Mouse (Mus musculus): ENCODE results near the gene Dph1. TPM values are rescaled to one million over a fixed set of nuclear protein-coding genes. Genes with fewer than 3 reads are reported as not detected.

The Dph1 gene
- polyA plus RNA-seq, 1 experiment from 2014 or later = 14.0 TPM

DNA sequence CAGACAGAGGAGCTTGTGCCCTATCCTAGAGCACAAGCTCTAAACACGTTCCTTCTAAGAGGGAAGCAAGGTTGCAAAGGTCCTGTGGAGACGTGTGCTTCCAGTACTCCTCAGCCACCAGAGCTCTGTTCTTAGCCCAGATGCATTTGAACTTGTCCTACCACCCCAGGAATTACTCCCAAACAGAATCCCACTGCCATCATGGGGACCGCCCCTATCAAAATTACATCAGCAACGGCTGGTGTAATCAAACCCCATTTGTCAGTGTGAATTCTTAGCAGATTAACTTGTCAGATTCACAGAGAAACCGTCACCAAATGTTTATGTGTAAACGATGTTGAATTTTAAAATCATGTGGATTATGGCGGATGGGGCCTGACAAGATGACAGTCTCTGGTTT, 30.1 kb downstream of the Dph1 start:
- ATAC-seq = no peak
- H3K36me3 ChIP-seq (ENCODE audit: control insufficient read depth, insufficient read depth, low read length) = peaks cover 18% of the 10 kb centered on the region
- peaks cover 33% of the 10 kb centered on the region for H3K27me3 ChIP-seq (ENCODE audit: control insufficient read depth, insufficient read depth, low read depth, low read length)
- H3K27ac ChIP-seq (ENCODE audit: low read length) = no peak overlapping the region
- H3K4me3 ChIP-seq (ENCODE audit: low read depth, low read length) = no peak overlapping the region
- WGBS = 88% methylated on average over 7 of the region's 7 CpGs
- peaks cover 3% of the 10 kb centered on the region; the same call in 1 of the 2 replicates for H3K4me1 ChIP-seq (ENCODE audit: control insufficient read depth, insufficient read depth, low read length)
- H3K4me2 ChIP-seq (ENCODE audit: low read length) = no peak overlapping the region
- no peaks in the 10 kb centered on the region for H3K9me3 ChIP-seq (replicated peaks; ENCODE audit: control insufficient read depth, low read length, poor library complexity, severe bottlenecking)
- H3K9ac ChIP-seq (ENCODE audit: low read depth, low read length) = no peak overlapping the region

DNA sequence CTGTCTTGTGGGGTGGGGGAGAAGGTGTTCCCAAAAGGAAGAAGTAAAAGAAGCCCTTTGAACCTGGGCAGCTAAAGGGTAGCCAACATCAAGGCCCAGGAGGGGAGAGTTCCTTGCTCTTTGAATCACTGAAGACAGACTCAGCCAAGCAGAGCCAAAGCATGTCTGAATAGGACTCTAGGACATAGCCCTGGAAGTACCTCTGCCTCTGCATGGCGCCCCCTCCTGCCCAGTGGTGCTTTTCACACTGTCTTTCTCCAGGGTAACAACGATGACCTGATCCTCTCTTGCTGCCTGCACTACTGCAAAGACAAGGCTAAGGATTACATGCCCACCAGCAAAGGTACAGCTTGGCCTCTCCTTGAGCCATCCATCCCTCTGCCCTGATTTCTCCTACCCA, 31.5 kb downstream of the Dph1 start:
- Histone ChIP-seq H3K9ac (ENCODE audit: low read depth, low read length) (no peak overlapping the region), H3K4me1 (ENCODE audit: control insufficient read depth, insufficient read depth, low read length) (no peaks in the 10 kb centered on the region), H3K27me3 (ENCODE audit: control insufficient read depth, insufficient read depth, low read depth, low read length) (peaks cover 19% of the 10 kb centered on the region), H3K4me2 (ENCODE audit: low read length) (no peak overlapping the region), H3K27ac (ENCODE audit: low read length) (no peak overlapping the region), H3K4me3 (ENCODE audit: low read depth, low read length) (no peak overlapping the region), H3K36me3 (ENCODE audit: control insufficient read depth, insufficient read depth, low read length) (peaks cover 18% of the 10 kb centered on the region), H3K9me3 (replicated peaks; ENCODE audit: control insufficient read depth, low read length, poor library complexity, severe bottlenecking) (no peaks in the 10 kb centered on the region)
- 64% methylated on average over 2 of the region's 2 CpGs for WGBS
- ATAC-seq = no peak

DNA sequence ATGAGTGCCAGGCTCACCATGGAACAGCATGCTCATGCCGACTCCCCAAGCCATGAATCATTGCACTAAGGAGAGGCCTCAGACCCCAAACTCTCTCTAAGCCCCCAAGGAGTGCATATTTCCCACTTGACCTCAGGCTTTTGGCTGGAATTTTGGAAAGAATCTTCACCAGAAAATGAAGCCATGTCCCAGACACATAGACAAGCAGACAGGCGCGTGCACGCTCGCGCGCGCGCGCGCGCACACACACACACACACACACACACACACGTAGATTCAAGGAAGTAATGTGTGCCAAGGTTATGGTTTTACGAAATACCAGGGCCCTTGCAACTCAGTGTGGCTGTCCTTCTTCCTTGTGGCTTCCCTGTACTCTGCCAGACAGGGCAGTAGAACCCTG, 32.6 kb downstream of the Dph1 start:
- H3K9me3 ChIP-seq (replicated peaks; ENCODE audit: control insufficient read depth, low read length, poor library complexity, severe bottlenecking) = no peaks in the 10 kb centered on the region
- no peak for ATAC-seq
- peaks cover 16% of the 10 kb centered on the region for H3K36me3 ChIP-seq (ENCODE audit: control insufficient read depth, insufficient read depth, low read length)

DNA sequence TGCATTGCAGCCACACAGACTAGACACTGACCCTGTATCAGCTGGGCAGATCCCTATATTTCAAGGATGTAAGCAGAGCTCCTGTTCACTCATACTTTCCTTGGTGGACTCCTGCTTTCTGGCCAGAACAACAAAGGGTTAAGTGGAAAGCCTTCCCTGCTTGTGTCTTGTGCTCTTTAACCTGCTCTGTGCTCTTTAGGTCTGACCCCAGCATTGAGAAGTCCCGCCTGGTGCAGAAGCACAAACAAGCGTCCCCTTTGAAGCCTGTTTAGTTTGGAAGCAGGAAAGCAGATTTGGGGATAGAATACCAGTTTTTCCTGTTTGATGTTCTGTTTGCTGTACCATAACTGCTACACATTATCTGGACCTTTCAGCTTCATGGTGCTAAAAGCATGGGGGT, 33.1 kb downstream of the Dph1 start:
- H3K27me3 ChIP-seq (ENCODE audit: control insufficient read depth, insufficient read depth, low read depth, low read length) = peaks cover 3% of the 10 kb centered on the region
- H3K9ac ChIP-seq (ENCODE audit: low read depth, low read length) = no peak overlapping the region
- no peak for ATAC-seq
- no peaks in the 10 kb centered on the region for H3K9me3 ChIP-seq (replicated peaks; ENCODE audit: control insufficient read depth, low read length, poor library complexity, severe bottlenecking)
- no peak overlapping the region for H3K4me3 ChIP-seq (ENCODE audit: low read depth, low read length)
- 58% methylated on average over 2 of the region's 2 CpGs for WGBS
- H3K27ac ChIP-seq (ENCODE audit: low read length) = no peak overlapping the region
- no peak overlapping the region for H3K4me2 ChIP-seq (ENCODE audit: low read length)
- peaks cover 12% of the 10 kb centered on the region for H3K36me3 ChIP-seq (ENCODE audit: control insufficient read depth, insufficient read depth, low read length)
- H3K4me1 ChIP-seq (ENCODE audit: control insufficient read depth, insufficient read depth, low read length) = no peaks in the 10 kb centered on the region

More for the DNA sequence above, 32.6 kb downstream of the Dph1 start:
- WGBS = 95% methylated on average over 14 of the region's 14 CpGs
- no peak overlapping the region for H3K27ac ChIP-seq (ENCODE audit: low read length)
- H3K9ac ChIP-seq (ENCODE audit: low read depth, low read length) = no peak overlapping the region
- H3K4me2 ChIP-seq (ENCODE audit: low read length) = no peak overlapping the region
- no peaks in the 10 kb centered on the region for H3K4me1 ChIP-seq (ENCODE audit: control insufficient read depth, insufficient read depth, low read length)
- no peak overlapping the region for H3K4me3 ChIP-seq (ENCODE audit: low read depth, low read length)
- H3K27me3 ChIP-seq (ENCODE audit: control insufficient read depth, insufficient read depth, low read depth, low read length) = peaks cover 8% of the 10 kb centered on the region

DNA sequence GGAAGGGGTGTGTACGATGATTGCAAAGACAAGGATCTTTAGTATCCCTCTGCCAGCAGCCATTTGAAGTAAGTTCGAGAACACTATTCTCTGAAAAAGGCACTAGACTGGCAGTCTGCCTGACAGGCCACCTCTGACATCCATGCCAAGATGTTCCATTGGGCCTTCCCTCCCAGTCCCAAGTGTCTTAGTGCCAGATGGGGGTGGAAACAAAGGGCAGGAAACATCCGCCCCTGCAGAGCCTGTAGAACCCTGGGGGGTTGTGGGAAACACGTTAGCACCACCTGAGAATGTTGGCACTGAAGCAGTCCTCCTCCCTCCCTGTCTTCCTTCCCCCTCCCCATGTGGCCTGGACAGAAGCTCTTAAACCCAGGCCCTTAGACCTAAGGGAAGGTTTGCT, 34.0 kb downstream of the Dph1 start:
- no peaks in the 10 kb centered on the region for H3K27me3 ChIP-seq (ENCODE audit: control insufficient read depth, insufficient read depth, low read depth, low read length)
- H3K27ac ChIP-seq (ENCODE audit: low read length) = no peak overlapping the region
- H3K9me3 ChIP-seq (replicated peaks; ENCODE audit: control insufficient read depth, low read length, poor library complexity, severe bottlenecking) = no peaks in the 10 kb centered on the region
- no peak overlapping the region for H3K4me3 ChIP-seq (ENCODE audit: low read depth, low read length)
- 54% methylated on average over 4 of the region's 4 CpGs for whole genome bisulfite sequencing
- no peaks in the 10 kb centered on the region for H3K4me1 ChIP-seq (ENCODE audit: control insufficient read depth, insufficient read depth, low read length)
- H3K9ac ChIP-seq (ENCODE audit: low read depth, low read length) = no peak overlapping the region
- peaks cover 9% of the 10 kb centered on the region; the same call in 1 of the 2 replicates for H3K36me3 ChIP-seq (ENCODE audit: control insufficient read depth, insufficient read depth, low read length)
- H3K4me2 ChIP-seq (ENCODE audit: low read length) = no peak overlapping the region
- no peak for ATAC-seq

DNA sequence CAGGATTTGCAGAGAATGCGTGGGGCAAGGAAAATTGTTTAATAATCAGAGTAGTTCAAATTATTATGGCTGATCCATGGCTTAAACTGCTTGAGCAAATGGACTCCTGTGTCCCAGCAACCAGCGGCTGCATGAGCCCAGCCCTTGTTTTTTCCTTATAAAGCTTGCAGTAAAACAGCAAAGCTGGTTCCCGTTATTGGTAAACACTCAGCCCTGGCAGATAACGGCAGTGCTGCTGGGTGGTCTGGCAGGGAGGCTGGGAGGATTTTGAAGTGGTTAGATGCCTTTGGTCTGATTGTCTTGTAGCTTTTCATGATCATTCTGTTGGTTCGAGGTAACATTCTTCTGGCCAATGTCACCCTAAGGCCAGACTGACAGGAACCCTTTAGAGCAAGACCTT, 34.6 kb downstream of the Dph1 start:
- Histone ChIP-seq H3K9me3 (replicated peaks; ENCODE audit: control insufficient read depth, low read length, poor library complexity, severe bottlenecking) (no peaks in the 10 kb centered on the region), H3K27me3 (ENCODE audit: control insufficient read depth, insufficient read depth, low read depth, low read length) (no peaks in the 10 kb centered on the region), H3K4me1 (ENCODE audit: control insufficient read depth, insufficient read depth, low read length) (no peaks in the 10 kb centered on the region), H3K4me2 (ENCODE audit: low read length) (no peak overlapping the region), H3K27ac (ENCODE audit: low read length) (no peak overlapping the region), H3K9ac (ENCODE audit: low read depth, low read length) (no peak overlapping the region), H3K4me3 (ENCODE audit: low read depth, low read length) (no peak overlapping the region), H3K36me3 (ENCODE audit: control insufficient read depth, insufficient read depth, low read length) (peaks cover 8% of the 10 kb centered on the region; the same call in 1 of the 2 replicates)
- no peak for ATAC-seq
- WGBS = 82% methylated on average over 5 of the region's 5 CpGs

DNA sequence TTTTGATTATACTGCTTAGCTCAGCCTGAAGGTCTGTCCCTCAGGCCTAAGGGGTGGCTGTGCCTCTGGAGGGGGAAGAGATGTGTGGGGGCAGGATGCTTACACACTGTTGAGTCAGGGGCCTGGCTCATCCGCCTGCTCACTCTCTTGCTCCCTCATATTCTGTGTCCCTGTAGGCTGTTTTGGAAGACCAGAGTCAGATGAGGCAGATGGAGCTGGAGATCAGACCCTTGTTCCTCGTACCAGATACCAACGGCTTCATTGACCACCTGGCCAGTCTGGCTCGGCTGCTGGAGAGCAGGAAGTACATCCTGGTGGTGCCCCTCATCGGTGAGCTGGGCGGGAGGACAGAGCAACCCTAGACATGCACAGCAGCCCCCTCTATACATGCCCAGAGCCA, 35.1 kb downstream of the Dph1 start:
- no peaks in the 10 kb centered on the region for H3K27me3 ChIP-seq (ENCODE audit: control insufficient read depth, insufficient read depth, low read depth, low read length)
- no peaks in the 10 kb centered on the region for H3K9me3 ChIP-seq (replicated peaks; ENCODE audit: control insufficient read depth, low read length, poor library complexity, severe bottlenecking)
- no peak overlapping the region for H3K4me2 ChIP-seq (ENCODE audit: low read length)
- H3K9ac ChIP-seq (ENCODE audit: low read depth, low read length) = no peak overlapping the region
- WGBS = 85% methylated on average over 6 of the region's 6 CpGs
- no peak overlapping the region for H3K4me3 ChIP-seq (ENCODE audit: low read depth, low read length)
- ATAC-seq = no peak
- peaks cover 4% of the 10 kb centered on the region; the same call in 1 of the 2 replicates for H3K36me3 ChIP-seq (ENCODE audit: control insufficient read depth, insufficient read depth, low read length)
- H3K4me1 ChIP-seq (ENCODE audit: control insufficient read depth, insufficient read depth, low read length) = no peaks in the 10 kb centered on the region
- H3K27ac ChIP-seq (ENCODE audit: low read length) = peak overlapping the region; percentile 2; the same call in 1 of the 2 replicates

DNA sequence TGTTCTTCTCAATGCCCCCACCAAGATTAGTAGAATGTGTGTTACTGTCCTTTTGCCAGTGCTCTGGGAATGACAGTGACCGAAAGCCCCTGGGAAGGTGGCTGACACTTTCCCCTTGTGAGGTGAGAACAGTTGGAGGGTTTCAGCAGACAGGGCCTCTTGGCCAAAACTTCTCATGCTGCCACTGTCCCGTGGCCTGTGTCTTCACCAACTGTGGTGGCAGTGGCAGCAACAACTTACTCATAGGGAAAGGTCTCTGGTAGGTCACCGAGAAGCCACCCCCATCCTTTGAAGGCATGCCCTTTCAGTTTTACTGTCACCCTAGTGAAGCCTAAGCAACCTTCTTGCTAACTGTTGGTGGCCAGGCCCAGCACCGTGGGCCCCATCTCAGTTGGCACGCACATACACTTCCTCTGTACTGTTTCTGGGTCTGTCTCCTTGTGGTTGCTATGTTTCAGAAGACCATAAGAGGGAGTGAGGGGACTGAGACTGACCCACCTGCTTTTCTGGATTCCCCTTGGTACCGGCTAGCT, 36.9 kb downstream of the Dph1 start:
- H3K9ac ChIP-seq (ENCODE audit: low read depth, low read length) = no peak overlapping the region
- no peaks in the 10 kb centered on the region for H3K9me3 ChIP-seq (replicated peaks; ENCODE audit: control insufficient read depth, low read length, poor library complexity, severe bottlenecking)
- no peaks in the 10 kb centered on the region for H3K4me1 ChIP-seq (ENCODE audit: control insufficient read depth, insufficient read depth, low read length)
- WGBS = 75% methylated on average over 6 of the region's 6 CpGs
- H3K36me3 ChIP-seq (ENCODE audit: control insufficient read depth, insufficient read depth, low read length) = no peaks in the 10 kb centered on the region
- ATAC-seq = no peak
- no peaks in the 10 kb centered on the region for H3K27me3 ChIP-seq (ENCODE audit: control insufficient read depth, insufficient read depth, low read depth, low read length)
- no peak overlapping the region for H3K4me2 ChIP-seq (ENCODE audit: low read length)
- no peak overlapping the region for H3K4me3 ChIP-seq (ENCODE audit: low read depth, low read length)
- no peak overlapping the region for H3K27ac ChIP-seq (ENCODE audit: low read length)

DNA sequence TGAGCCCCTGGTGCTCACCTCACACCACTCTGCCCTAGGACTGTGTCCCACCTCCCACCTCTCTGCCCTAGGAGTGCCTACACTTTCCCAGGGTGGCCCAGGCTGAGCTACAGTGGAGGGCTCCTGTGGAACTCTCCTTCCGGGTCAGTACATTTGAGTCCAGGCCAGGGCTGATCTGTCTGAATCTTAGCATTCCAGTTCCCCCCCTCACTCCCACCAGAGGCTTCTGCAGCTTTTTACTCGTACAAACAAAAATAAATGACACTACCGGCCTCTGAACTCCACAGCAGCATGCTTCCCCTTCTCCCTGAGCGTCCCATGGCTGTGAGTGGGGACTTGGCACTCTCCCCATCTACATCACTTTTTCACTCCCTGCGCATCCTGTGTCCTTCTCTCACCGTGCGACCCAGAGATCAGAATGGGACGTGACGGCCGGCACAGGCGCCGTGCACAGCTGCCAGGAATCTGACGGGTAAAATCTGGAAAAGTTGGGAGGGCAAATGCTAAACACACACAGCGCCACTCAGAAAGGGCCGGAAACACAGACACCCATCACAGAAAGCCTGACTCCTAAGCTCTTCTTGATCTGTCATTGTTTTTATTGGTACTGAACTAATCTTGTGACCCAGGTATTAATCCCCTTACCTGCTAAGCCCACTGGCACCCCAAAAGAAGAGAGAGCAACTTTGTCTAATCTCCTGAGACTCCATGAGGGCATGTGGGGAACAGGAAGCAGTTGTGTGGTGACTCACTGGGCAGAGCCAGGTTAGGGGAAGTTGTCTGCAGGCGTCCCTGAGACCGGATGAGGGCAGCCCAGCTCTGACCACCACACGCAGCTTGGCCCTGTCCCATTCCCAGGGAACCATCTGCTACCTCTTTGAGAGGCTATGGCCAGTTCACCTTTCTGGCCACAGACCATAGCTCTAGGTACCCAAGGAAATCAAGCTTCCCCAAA, 38.2 kb downstream of the Dph1 start:
- 87% methylated on average over 18 of the region's 18 CpGs for WGBS
- peaks cover under 1% of the 10 kb centered on the region for H3K4me1 ChIP-seq (ENCODE audit: control insufficient read depth, insufficient read depth, low read length)
- 0 out of 2 replicates have a peak overlapping the region, but pooled peaks have one; percentile 28 for H3K27ac ChIP-seq (ENCODE audit: low read length)
- H3K4me2 ChIP-seq (ENCODE audit: low read length) = no peak overlapping the region
- H3K4me3 ChIP-seq (ENCODE audit: low read depth, low read length) = no peak overlapping the region
- no peaks in the 10 kb centered on the region for H3K27me3 ChIP-seq (ENCODE audit: control insufficient read depth, insufficient read depth, low read depth, low read length)
- H3K9ac ChIP-seq (ENCODE audit: low read depth, low read length) = no peak overlapping the region
- H3K9me3 ChIP-seq (replicated peaks; ENCODE audit: control insufficient read depth, low read length, poor library complexity, severe bottlenecking) = no peaks in the 10 kb centered on the region
- no peak for ATAC-seq
- H3K36me3 ChIP-seq (ENCODE audit: control insufficient read depth, insufficient read depth, low read length) = no peaks in the 10 kb centered on the region
